Mouse (Mus musculus): ENCODE results near the gene Tnr. TPM values are rescaled to one million over a fixed set of nuclear protein-coding genes. Genes with fewer than 3 reads are reported as not detected.
A peak's percentile ranks its signal among the peaks of the same experiment; 100 is the strongest.

Gene Tnr
- polyA plus RNA-seq (2015; fragmentation: Nextera tagmentation; extraction: Ambion mirVana), result 0.04 TPM in 1 of 2 replicates, not detected in the other

DNA sequence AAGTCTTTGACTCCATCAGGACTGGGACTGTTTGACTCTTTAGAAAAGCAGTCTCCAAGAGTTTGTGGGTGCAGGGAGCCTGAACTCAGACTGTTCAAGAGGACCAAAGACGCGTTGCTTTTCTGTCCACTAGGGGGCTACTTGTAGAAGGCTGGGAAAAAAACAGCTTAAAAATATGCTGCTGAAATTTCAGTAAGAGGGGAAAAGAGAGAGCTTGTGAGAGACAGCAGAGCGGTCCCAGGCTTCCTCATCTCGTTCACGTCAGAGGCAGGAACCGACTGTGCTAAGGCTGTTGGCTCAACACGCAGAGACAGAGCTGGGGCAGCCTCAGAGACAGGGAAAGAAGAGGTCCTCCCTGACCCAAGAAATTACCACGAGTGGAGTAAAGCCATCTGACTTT is at the start of gene Tnr:
Gene Tnr (plus strand): TSS at position 192 of the 400 bp plus-strand sequence.
- under 1% methylated on average over 8 of the region's 8 CpGs for WGBS

GRCm38 (mm10) chr1:159489853-159490435 is 33.6 kb upstream of the Tnr start:
- Histone ChIP-seq H3K4me3 (no peak overlapping the region), H3K4me2 (no peak overlapping the region), H3K36me3 (no peaks in the 10 kb centered on the region), H3K9ac (no peak overlapping the region), H3K4me1 (no peaks in the 10 kb centered on the region), H3K27me3 (no peaks in the 10 kb centered on the region), H3K27ac (no peak overlapping the region), H3K9me3 (no peaks in the 10 kb centered on the region)
- no peak for ATAC-seq (ENCODE audit: insufficient number of reproducible peaks, insufficient read depth, low FRiP score, low TSS enrichment, low read depth)
- 82% methylated on average over 4 of the region's 4 CpGs for WGBS

More for the DNA sequence above, at the start of gene Tnr:
- peaks cover 24% of the 10 kb centered on the region for H3K27me3 ChIP-seq
- no peak within 1 kb of the TSS for H3K27ac ChIP-seq
- no peaks in the 10 kb centered on the region for H3K9me3 ChIP-seq
- no peak within 1 kb of the TSS for H3K4me3 ChIP-seq
- peaks cover 6% of the 10 kb centered on the region; the same call in 1 of the 2 replicates for H3K4me1 ChIP-seq
- H3K4me2 ChIP-seq, result peak within 1 kb of the TSS; percentile 38; the same call in 1 of the 2 replicates
- H3K36me3 ChIP-seq, result no peaks in the 10 kb centered on the region
- no peak within 1 kb of the TSS for H3K9ac ChIP-seq
- ATAC-seq (ENCODE audit: insufficient number of reproducible peaks, insufficient read depth, low FRiP score, low TSS enrichment, low read depth), result no peak

GRCm38 (mm10) chr1:159492536-159492935 is 31.0 kb upstream of the Tnr start:
- Histone ChIP-seq H3K4me2 (no peak overlapping the region), H3K4me1 (no peaks in the 10 kb centered on the region), H3K27ac (no peak overlapping the region), H3K36me3 (no peaks in the 10 kb centered on the region), H3K9me3 (no peaks in the 10 kb centered on the region), H3K4me3 (no peak overlapping the region), H3K27me3 (no peaks in the 10 kb centered on the region), H3K9ac (no peak overlapping the region)
- ATAC-seq (ENCODE audit: insufficient number of reproducible peaks, insufficient read depth, low FRiP score, low TSS enrichment, low read depth), result no peak
- WGBS, result 82% methylated on average over 4 of the region's 4 CpGs

DNA sequence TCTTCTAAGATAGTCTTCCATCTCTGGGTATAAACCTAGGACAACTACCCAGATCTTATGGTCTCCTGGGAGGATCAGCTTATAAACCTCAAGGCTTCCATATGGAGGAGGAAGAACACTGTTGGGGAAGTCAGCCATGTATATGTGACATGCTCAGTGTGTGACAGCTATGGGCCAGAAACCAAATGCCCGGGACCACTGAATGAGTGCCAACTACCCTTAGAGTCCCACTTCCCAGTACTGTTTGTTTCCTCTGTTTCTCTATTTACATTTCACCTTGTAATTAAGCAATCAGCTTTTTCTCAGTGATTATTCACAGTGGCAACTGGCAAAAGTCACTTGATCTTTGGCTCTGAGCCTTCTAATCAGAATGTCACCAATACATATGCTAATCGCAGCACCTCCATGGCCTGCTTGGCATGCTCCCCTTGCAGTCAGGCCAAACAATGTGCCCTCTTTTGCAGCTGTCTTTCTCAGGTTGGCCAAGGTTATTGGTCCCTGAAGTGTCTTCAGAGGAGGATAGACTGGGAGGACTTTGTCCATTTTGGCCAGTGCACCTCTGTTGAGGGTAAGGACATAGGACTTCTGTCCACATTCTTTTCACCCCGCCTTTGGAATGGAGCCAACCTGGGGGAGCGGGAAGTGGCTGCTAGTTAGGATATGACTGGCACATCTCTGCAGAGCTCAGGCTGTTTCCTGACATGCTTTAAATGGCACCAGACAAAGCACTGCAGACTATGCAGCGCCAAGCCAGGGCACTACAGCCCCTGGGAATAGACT is 29.7 kb upstream of the Tnr start:
- no peaks in the 10 kb centered on the region for H3K27me3 ChIP-seq
- 71% methylated on average over 5 of the region's 5 CpGs for WGBS
- no peak for ATAC-seq (ENCODE audit: insufficient number of reproducible peaks, insufficient read depth, low FRiP score, low TSS enrichment, low read depth)

GRCm38 (mm10) chr1:159498236-159498635 is 25.3 kb upstream of the Tnr start:
- Histone ChIP-seq H3K4me2 (no peak overlapping the region), H3K9me3 (no peaks in the 10 kb centered on the region), H3K4me3 (no peak overlapping the region), H3K9ac (no peak overlapping the region), H3K4me1 (no peaks in the 10 kb centered on the region), H3K27ac (no peak overlapping the region), H3K36me3 (no peaks in the 10 kb centered on the region), H3K27me3 (no peaks in the 10 kb centered on the region)
- no peak for ATAC-seq (ENCODE audit: insufficient number of reproducible peaks, insufficient read depth, low FRiP score, low TSS enrichment, low read depth)
- WGBS, result 84% methylated on average over 2 of the region's 2 CpGs

More for the DNA sequence above, 29.7 kb upstream of the Tnr start:
- Histone ChIP-seq H3K9me3 (no peaks in the 10 kb centered on the region), H3K4me3 (no peak overlapping the region), H3K9ac (no peak overlapping the region), H3K4me2 (no peak overlapping the region), H3K4me1 (no peaks in the 10 kb centered on the region), H3K27ac (no peak overlapping the region), H3K36me3 (no peaks in the 10 kb centered on the region)

DNA sequence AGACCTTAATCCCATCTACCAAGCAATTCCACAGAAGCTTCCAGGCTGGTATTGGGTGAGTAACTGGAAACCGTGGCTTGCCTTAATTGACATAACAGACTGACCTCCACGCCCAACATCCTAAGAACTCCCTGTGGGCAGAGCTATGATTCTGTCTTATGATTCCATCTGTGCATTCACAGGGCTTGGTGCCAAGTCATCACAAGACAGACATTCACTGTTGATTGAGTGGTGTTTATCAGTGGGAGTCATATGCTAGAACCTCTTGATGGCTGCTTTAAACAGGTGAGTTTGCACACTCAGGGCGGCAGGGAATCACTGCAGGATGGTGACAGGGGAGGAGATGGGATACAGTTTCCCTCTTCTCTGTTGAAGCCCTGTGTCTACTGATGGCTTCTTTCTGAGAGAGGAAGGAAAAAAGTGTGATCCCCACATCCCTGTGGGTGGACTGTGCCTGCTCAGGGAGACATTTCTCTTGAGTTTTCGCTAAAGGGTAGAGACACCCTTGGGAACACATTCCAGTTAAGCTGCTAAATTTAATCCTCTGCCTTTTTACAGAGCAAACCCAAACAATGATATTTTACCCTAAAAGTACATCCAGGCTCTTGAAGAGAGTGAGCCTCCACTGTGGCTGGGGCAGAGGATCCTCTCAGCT is 23.6 kb upstream of the Tnr start:
- H3K4me3 ChIP-seq, result no peak overlapping the region
- no peaks in the 10 kb centered on the region for H3K27me3 ChIP-seq
- no peak overlapping the region for H3K9ac ChIP-seq
- no peak for ATAC-seq (ENCODE audit: insufficient number of reproducible peaks, insufficient read depth, low FRiP score, low TSS enrichment, low read depth)
- H3K36me3 ChIP-seq, result no peaks in the 10 kb centered on the region
- H3K4me1 ChIP-seq, result no peaks in the 10 kb centered on the region
- H3K27ac ChIP-seq, result no peak overlapping the region
- 79% methylated on average over 4 of the region's 4 CpGs for WGBS
- H3K9me3 ChIP-seq, result no peaks in the 10 kb centered on the region
- no peak overlapping the region for H3K4me2 ChIP-seq

GRCm38 (mm10) chr1:159501911-159502310 is 21.7 kb upstream of the Tnr start:
- Histone ChIP-seq H3K4me1 (no peaks in the 10 kb centered on the region), H3K4me3 (no peak overlapping the region), H3K27ac (no peak overlapping the region), H3K9me3 (no peaks in the 10 kb centered on the region), H3K4me2 (no peak overlapping the region), H3K27me3 (no peaks in the 10 kb centered on the region), H3K9ac (no peak overlapping the region), H3K36me3 (no peaks in the 10 kb centered on the region)
- WGBS, result 88% methylated on average over 4 of the region's 4 CpGs
- no peak for ATAC-seq (ENCODE audit: insufficient number of reproducible peaks, insufficient read depth, low FRiP score, low TSS enrichment, low read depth)

- no peak overlapping the region for H3K9ac ChIP-seq
- no peak overlapping the region for H3K4me3 ChIP-seq
- WGBS, result 59% methylated on average over 3 of the region's 3 CpGs
- H3K4me1 ChIP-seq, result no peaks in the 10 kb centered on the region
- no peak overlapping the region for H3K4me2 ChIP-seq
- H3K36me3 ChIP-seq, result no peaks in the 10 kb centered on the region
- no peak for ATAC-seq (ENCODE audit: insufficient number of reproducible peaks, insufficient read depth, low FRiP score, low TSS enrichment, low read depth)
- H3K27me3 ChIP-seq, result no peaks in the 10 kb centered on the region
- no peak overlapping the region for H3K27ac ChIP-seq
- no peaks in the 10 kb centered on the region for H3K9me3 ChIP-seq
Measured at GRCm38 (mm10) chr1:159510667-159511066, 12.9 kb upstream of the Tnr start.

DNA sequence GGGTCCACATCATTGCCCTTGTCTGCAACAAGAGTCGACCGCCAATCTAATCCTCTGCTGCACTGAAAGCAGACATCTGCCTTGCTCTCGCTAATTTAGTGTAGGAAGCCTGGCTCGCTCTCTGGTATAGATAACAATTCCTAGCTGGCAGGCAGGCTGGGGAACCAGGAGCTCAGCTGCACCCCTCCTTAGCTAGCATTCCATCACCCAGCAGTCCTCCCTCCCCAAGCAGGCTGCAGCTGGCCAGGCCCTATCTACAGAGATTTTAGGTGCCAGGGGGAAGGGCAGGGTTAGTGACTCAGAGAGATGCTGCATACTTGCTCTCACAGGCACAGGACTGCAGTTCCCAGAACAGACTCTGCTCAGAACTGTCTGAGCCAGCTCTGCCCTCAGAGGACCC is 5.9 kb upstream of the Tnr start:
- no peak overlapping the region for H3K4me3 ChIP-seq
- H3K9me3 ChIP-seq, result no peaks in the 10 kb centered on the region
- no peak overlapping the region for H3K27ac ChIP-seq
- no peak overlapping the region for H3K9ac ChIP-seq
- no peaks in the 10 kb centered on the region for H3K4me1 ChIP-seq
- no peak for ATAC-seq (ENCODE audit: insufficient number of reproducible peaks, insufficient read depth, low FRiP score, low TSS enrichment, low read depth)
- H3K4me2 ChIP-seq, result no peak overlapping the region
- WGBS, result 33% methylated on average over 4 of the region's 4 CpGs
- H3K36me3 ChIP-seq, result no peaks in the 10 kb centered on the region
- H3K27me3 ChIP-seq, result no peaks in the 10 kb centered on the region

DNA sequence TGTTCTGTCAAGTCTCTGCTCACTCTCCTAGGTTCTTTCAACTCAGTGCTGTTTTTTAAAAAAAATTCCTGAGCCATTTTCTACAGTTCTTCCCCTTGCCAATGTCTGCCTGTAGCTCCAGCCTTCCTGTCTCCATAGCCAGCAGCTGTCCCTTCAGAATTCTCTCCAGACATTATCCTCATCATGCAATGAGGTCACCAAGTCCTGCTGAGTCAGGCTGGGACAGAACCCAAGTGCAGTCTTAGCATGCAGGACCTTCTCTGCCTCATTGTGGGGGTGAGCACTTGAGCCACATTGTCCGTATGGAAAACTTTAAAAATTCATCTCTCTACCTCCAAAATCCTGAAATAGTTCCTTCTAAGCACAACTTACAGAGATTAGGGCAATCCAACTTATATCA is 4.4 kb upstream of the Tnr start:
- H3K27me3 ChIP-seq, result peaks cover 9% of the 10 kb centered on the region; the same call in 1 of the 2 replicates
- H3K4me2 ChIP-seq, result no peak overlapping the region
- H3K9ac ChIP-seq, result no peak overlapping the region
- ATAC-seq (ENCODE audit: insufficient number of reproducible peaks, insufficient read depth, low FRiP score, low TSS enrichment, low read depth), result no peak
- H3K27ac ChIP-seq, result no peak overlapping the region
- H3K9me3 ChIP-seq, result no peaks in the 10 kb centered on the region
- WGBS, result 74% methylated on average over 1 of the region's 1 CpGs
- peaks cover 5% of the 10 kb centered on the region; the same call in 1 of the 2 replicates for H3K4me1 ChIP-seq
- no peaks in the 10 kb centered on the region for H3K36me3 ChIP-seq
- no peak overlapping the region for H3K4me3 ChIP-seq

- Histone ChIP-seq H3K4me1 (peaks cover 6% of the 10 kb centered on the region; the same call in 1 of the 2 replicates), H3K9me3 (no peaks in the 10 kb centered on the region)
Measured at GRCm38 (mm10) chr1:159523069-159523468, 500 bp upstream of the Tnr start.

More at GRCm38 (mm10) chr1:159523069-159523468, 500 bp upstream of the Tnr start:
- H3K9ac ChIP-seq, result no peak overlapping the region
- WGBS, result 35% methylated on average over 2 of the region's 2 CpGs
- no peak overlapping the region for H3K4me2 ChIP-seq
- no peaks in the 10 kb centered on the region for H3K36me3 ChIP-seq
- H3K27me3 ChIP-seq, result peaks cover 24% of the 10 kb centered on the region
- H3K27ac ChIP-seq, result no peak overlapping the region
- ATAC-seq (ENCODE audit: insufficient number of reproducible peaks, insufficient read depth, low FRiP score, low TSS enrichment, low read depth), result no peak
- no peak overlapping the region for H3K4me3 ChIP-seq
